Mouse (Mus musculus) E14TG2a.4 (cell line): ENCODE measurements around the gene Rbpms2.
"Not testable (repeated sequence)": the region's sequence is repeated elsewhere in the genome, so short reads cannot be mapped to it uniquely, and the experiment has no call there.

ENCODE experiments used
- H3K27me3 ChIP-seq: 2 replicates; pipeline ENCODE4 v1.6.1; 2014; ENCODE audit warnings: low read length, control low read depth; ENCODE audit not compliant: insufficient read depth
- H3K36me3 ChIP-seq: 2 replicates; pipeline ENCODE4 v1.6.1; 2014; ENCODE audit warnings: low read length, control low read depth; ENCODE audit not compliant: insufficient read depth
- H3K4me1 ChIP-seq: replicated peaks from 2 replicates; pipeline ENCODE4 v1.6.1; 2014; ENCODE audit warnings: low read depth, low read length, control low read depth
- H3K4me3 ChIP-seq: replicated peaks from 2 replicates; pipeline ENCODE4 v1.5.1; 2014; ENCODE audit warnings: mild to moderate bottlenecking, low read length
- H3K9me3 ChIP-seq: 2 replicates; pipeline ENCODE4 v1.6.1; 2014; ENCODE audit warnings: low read length, control low read depth
- CTCF ChIP-seq: conservative IDR thresholded peaks from 2 replicates; pipeline ENCODE4 v1.5.1; 2014; ENCODE audit warnings: low read length
- NANOG ChIP-seq: IDR thresholded peaks from 2 replicates; pipeline ENCODE4 v1.6.1; 2014; ENCODE audit warnings: borderline replicate concordance, low read length, mixed read lengths
- POU5F1 ChIP-seq: IDR thresholded peaks from 2 replicates; pipeline ENCODE4 v1.6.1; 2014; ENCODE audit warnings: low read length, borderline replicate concordance

The Rbpms2 gene

DNA sequence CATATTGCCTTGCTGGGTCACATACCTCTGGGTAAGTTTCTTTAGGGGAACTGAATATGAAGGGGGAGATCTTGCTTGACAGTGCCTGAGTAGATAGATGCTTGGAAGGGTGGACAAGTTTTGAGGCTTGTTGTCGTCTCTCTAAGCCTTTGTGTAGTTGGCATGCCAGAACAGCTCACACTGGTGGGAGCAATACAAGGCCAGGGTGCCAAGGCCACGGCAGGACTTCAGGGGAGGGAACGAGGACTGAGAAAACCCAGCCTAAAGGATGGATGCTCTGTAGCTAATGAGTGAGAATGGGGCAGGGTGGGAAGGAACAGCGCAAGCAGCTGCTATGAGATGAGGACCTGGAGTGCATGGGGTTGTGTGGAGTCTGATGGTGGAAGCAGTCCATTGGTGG lies 15.5 kb downstream of the Rbpms2 start:
- TF ChIP-seq POU5F1: no peak
- no peak for TF ChIP-seq NANOG
- TF ChIP-seq CTCF: no peak
- Histone ChIP-seq H3K4me3 (peak overlapping the region; percentile 27; the same call in 1 of the 2 replicates), H3K27me3 (no peaks in the 10 kb centered on the region), H3K4me1 (peaks cover 93% of the 10 kb centered on the region), H3K36me3 (peaks cover 70% of the 10 kb centered on the region), H3K9me3 (no peaks in the 10 kb centered on the region)

GRCm38 (mm10) chr9:65645984-65646383 lies 16.5 kb downstream of the Rbpms2 start:
- TF ChIP-seq POU5F1: no peak
- no peak for TF ChIP-seq NANOG
- TF ChIP-seq CTCF: no peak
- Histone ChIP-seq H3K4me3 (no peak overlapping the region), H3K27me3 (no peaks in the 10 kb centered on the region), H3K36me3 (peaks cover 77% of the 10 kb centered on the region), H3K4me1 (peaks cover 94% of the 10 kb centered on the region), H3K9me3 (no peaks in the 10 kb centered on the region)

GRCm38 (mm10) chr9:65646782-65647181 lies 17.3 kb downstream of the Rbpms2 start:
- peaks cover 84% of the 10 kb centered on the region for H3K36me3 ChIP-seq
- no peaks in the 10 kb centered on the region for H3K9me3 ChIP-seq
- H3K27me3 ChIP-seq: no peaks in the 10 kb centered on the region
- TF ChIP-seq NANOG (no peak), POU5F1 (no peak), CTCF (no peak)
- peaks cover 98% of the 10 kb centered on the region for H3K4me1 ChIP-seq
- H3K4me3 ChIP-seq: no peak overlapping the region

- Histone ChIP-seq H3K4me1 (peaks cover 97% of the 10 kb centered on the region), H3K4me3 (no peak overlapping the region), H3K36me3 (peaks cover 98% of the 10 kb centered on the region), H3K9me3 (no peaks in the 10 kb centered on the region), H3K27me3 (no peaks in the 10 kb centered on the region)
- TF ChIP-seq CTCF: no peak
- TF ChIP-seq NANOG: no peak
- TF ChIP-seq POU5F1: no peak
Observed at GRCm38 (mm10) chr9:65648730-65649129, 19.3 kb downstream of the Rbpms2 start.

GRCm38 (mm10) chr9:65649997-65650396 lies 20.5 kb downstream of the Rbpms2 start:
- H3K4me1 ChIP-seq: peaks cover 93% of the 10 kb centered on the region
- TF ChIP-seq NANOG (no peak), POU5F1 (no peak), CTCF (no peak)
- H3K4me3 ChIP-seq: no peak overlapping the region
- no peaks in the 10 kb centered on the region for H3K9me3 ChIP-seq
- H3K27me3 ChIP-seq: no peaks in the 10 kb centered on the region
- peaks cover 96% of the 10 kb centered on the region for H3K36me3 ChIP-seq

DNA sequence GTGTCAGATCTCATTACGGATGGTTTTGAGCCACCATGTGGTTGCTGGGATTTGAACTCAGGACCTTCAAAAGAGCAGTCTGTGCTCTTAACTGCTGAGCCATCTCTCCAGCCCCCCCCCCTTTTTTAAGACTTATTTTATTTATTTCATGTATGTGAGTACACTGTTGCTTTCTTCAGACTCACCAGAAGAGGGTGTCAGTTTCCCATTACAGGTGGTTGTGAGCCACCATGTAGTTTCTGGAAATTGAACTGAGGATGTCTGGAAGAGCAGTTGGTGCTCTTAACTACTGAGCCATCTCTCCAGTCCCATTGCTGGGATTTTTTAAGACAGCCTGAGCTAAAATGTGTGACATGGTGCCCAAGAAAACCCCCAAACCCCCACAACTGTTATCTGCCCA lies 22.5 kb downstream of the Rbpms2 start:
- not testable (repeated sequence) for H3K4me3 ChIP-seq, H3K27me3 ChIP-seq, H3K9me3 ChIP-seq
- peaks cover 87% of the 10 kb centered on the region for H3K4me1 ChIP-seq
- peaks cover 95% of the 10 kb centered on the region for H3K36me3 ChIP-seq

GRCm38 (mm10) chr9:65653741-65654140 lies 24.3 kb downstream of the Rbpms2 start:
- Histone ChIP-seq H3K36me3 (peaks cover 95% of the 10 kb centered on the region), H3K27me3 (no peaks in the 10 kb centered on the region), H3K4me3 (no peak overlapping the region), H3K4me1 (peaks cover 87% of the 10 kb centered on the region), H3K9me3 (no peaks in the 10 kb centered on the region)
- no peak for TF ChIP-seq CTCF
- TF ChIP-seq POU5F1: no peak
- TF ChIP-seq NANOG: no peak

DNA sequence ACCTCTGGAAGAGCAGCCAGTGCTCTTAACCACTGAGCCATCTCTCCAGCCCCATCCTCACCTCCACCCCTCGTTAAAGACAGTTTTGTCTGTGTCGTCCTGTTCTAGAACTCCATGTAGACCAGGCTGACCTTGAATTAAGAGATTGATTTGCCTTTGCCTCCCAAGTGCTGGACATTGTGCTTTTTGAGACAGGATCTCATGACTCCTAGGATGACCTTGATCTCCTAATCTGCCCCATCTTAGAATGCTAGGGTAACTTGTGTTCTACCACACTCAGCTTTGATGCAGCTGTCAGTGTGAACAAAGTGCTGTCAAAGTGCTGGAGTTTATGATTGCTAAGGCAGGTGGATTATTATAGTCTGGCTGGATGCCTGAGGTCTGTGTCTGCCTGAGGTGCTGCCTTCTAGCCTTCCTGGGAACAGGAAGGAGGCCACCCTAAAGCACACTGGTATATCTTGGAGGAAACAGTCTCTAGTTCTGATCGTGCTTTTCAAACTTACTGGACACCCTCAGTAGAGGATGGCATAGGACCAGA lies 25.3 kb downstream of the Rbpms2 start:
- H3K4me1 ChIP-seq: peaks cover 87% of the 10 kb centered on the region
- TF ChIP-seq POU5F1 (no peak), CTCF (no peak), NANOG (no peak)

GRCm38 (mm10) chr9:65655540-65655939 lies 26.1 kb downstream of the Rbpms2 start:
- Histone ChIP-seq H3K36me3 (peaks cover 95% of the 10 kb centered on the region), H3K4me3 (no peak overlapping the region), H3K27me3 (no peaks in the 10 kb centered on the region), H3K4me1 (peaks cover 86% of the 10 kb centered on the region), H3K9me3 (no peaks in the 10 kb centered on the region)
- TF ChIP-seq NANOG: no peak
- TF ChIP-seq POU5F1: no peak
- no peak for TF ChIP-seq CTCF

More for the DNA sequence above, 25.3 kb downstream of the Rbpms2 start:
- Histone ChIP-seq H3K36me3 (peaks cover 95% of the 10 kb centered on the region), H3K4me3 (no peak overlapping the region), H3K9me3 (no peaks in the 10 kb centered on the region), H3K27me3 (no peaks in the 10 kb centered on the region)
